Mouse (Mus musculus): ENCODE results near the gene Gm10663. TPM values are rescaled to one million over a fixed set of nuclear protein-coding genes. Genes with fewer than 3 reads are reported as not detected.

Gm10663 gene
- not detected in 2 replicates for polyA plus RNA-seq (2015; fragmentation: Nextera tagmentation; extraction: Ambion mirVana)

DNA sequence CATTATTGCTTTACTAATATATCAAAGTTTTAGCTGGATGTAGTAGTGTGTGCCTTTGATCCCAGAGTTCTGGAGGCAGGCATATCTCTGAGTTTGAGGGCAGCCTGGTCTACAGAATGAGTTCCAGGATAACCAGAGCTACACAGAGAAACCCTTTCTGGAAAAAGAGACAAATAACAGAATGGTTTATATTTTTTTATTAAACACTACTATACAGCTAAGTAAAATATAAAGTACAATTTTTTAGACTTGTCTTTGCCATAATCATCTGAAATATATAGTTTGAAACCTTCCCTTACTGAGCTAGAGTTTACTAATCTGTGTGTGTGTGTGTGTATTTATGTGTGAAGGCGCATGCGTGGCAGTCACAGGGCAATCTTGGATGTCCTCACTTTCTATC, at the start of gene Gm10663:
Gene Gm10663, plus strand, starts transcription at position 301 of the 400 bp plus-strand sequence.
- H3K9me3 ChIP-seq (ENCODE audit: low read length) = no peaks in the 10 kb centered on the region
- no peak for ATAC-seq (ENCODE audit: low FRiP score, low TSS enrichment)
- no peaks in the 10 kb centered on the region for H3K36me3 ChIP-seq (ENCODE audit: insufficient read depth, low read length)
- H3K27me3 ChIP-seq (ENCODE audit: insufficient read depth, low read length) = no peaks in the 10 kb centered on the region
- no peaks in the 10 kb centered on the region for H3K4me1 ChIP-seq (ENCODE audit: insufficient read depth, low read length)
- no peak within 1 kb of the TSS for H3K4me2 ChIP-seq (replicated peaks; ENCODE audit: low read depth, low read length)
- no peak within 1 kb of the TSS for H3K9ac ChIP-seq (replicated peaks; ENCODE audit: low read length)
- no peak within 1 kb of the TSS for H3K4me3 ChIP-seq (ENCODE audit: low read length)
- WGBS = 90% methylated on average over 2 of the region's 2 CpGs
- no peak within 1 kb of the TSS for H3K27ac ChIP-seq (ENCODE audit: low read length)

DNA sequence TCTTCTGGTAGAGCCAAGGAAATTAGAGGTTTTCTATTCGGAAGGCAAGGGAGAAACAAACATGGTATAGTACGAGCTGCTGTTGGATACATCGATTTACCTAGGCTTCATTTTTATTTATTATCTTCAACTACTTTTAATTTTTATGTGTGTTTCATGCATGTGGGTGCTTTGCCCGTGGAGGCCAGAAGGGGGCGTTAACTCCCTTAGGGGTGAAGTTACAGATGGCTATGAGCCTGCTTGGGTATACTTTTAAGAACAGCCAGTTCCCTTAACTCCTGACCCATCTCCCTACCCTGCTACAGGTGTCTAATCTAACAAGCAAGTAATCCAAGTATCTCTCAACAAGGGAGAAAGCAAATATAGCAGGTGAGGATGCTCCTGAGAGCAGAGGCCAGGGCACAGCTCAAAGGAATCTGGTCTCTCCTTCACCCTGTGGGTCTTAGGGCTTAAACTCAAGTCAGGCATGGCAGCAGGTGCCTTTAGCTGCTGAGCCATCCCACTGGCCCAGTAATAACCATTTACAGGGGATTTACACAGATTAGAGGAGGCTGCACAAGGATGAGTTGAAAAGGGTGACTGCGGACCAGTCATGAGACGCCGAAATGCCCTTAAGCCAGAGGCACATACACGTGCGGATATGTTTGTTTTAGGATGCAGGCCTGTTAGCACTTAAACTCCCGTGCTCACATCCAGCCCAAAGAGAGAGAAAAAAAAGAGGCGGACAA, 45.7 kb upstream of the Gm10663 start:
- Histone ChIP-seq H3K27ac (ENCODE audit: low read length) (0 out of 2 replicates have a peak overlapping the region, but pooled peaks have one; percentile 9), H3K4me3 (ENCODE audit: low read length) (no peak overlapping the region), H3K4me2 (replicated peaks; ENCODE audit: low read depth, low read length) (no peak overlapping the region), H3K36me3 (ENCODE audit: insufficient read depth, low read length) (no peaks in the 10 kb centered on the region), H3K9me3 (ENCODE audit: low read length) (no peaks in the 10 kb centered on the region), H3K27me3 (ENCODE audit: insufficient read depth, low read length) (no peaks in the 10 kb centered on the region), H3K9ac (replicated peaks; ENCODE audit: low read length) (no peak overlapping the region), H3K4me1 (ENCODE audit: insufficient read depth, low read length) (peaks cover 8% of the 10 kb centered on the region)
- 79% methylated on average over 12 of the region's 12 CpGs for WGBS
- no peak for ATAC-seq (ENCODE audit: low FRiP score, low TSS enrichment)

DNA sequence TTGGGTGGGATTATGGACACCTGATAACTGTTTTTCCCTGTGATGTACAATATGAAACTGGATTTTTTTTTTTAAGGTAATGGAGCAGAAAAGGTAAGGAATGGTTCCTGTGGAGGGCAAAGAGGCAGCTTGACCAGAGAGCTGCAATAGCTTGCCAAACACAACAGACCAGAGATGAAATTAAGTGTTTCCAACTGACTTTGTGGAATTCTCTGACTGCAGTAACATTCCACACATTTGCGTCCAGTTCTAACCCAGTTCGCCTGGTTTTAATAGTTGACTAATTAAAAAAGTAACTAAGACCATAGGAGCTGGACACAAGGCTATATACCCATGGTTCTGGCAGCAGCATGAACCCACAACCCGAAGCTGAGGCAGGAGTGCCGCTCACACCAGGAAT, 45.1 kb upstream of the Gm10663 start:
- Histone ChIP-seq H3K27me3 (ENCODE audit: insufficient read depth, low read length) (no peaks in the 10 kb centered on the region), H3K4me3 (ENCODE audit: low read length) (no peak overlapping the region), H3K4me1 (ENCODE audit: insufficient read depth, low read length) (peaks cover 14% of the 10 kb centered on the region), H3K4me2 (replicated peaks; ENCODE audit: low read depth, low read length) (no peak overlapping the region), H3K9ac (replicated peaks; ENCODE audit: low read length) (no peak overlapping the region), H3K36me3 (ENCODE audit: insufficient read depth, low read length) (no peaks in the 10 kb centered on the region), H3K9me3 (ENCODE audit: low read length) (no peaks in the 10 kb centered on the region), H3K27ac (ENCODE audit: low read length) (no peak overlapping the region)
- WGBS = 64% methylated on average over 4 of the region's 4 CpGs
- peak; percentile 33; the same call in 1 of the 2 replicates for ATAC-seq (ENCODE audit: low FRiP score, low TSS enrichment)

DNA sequence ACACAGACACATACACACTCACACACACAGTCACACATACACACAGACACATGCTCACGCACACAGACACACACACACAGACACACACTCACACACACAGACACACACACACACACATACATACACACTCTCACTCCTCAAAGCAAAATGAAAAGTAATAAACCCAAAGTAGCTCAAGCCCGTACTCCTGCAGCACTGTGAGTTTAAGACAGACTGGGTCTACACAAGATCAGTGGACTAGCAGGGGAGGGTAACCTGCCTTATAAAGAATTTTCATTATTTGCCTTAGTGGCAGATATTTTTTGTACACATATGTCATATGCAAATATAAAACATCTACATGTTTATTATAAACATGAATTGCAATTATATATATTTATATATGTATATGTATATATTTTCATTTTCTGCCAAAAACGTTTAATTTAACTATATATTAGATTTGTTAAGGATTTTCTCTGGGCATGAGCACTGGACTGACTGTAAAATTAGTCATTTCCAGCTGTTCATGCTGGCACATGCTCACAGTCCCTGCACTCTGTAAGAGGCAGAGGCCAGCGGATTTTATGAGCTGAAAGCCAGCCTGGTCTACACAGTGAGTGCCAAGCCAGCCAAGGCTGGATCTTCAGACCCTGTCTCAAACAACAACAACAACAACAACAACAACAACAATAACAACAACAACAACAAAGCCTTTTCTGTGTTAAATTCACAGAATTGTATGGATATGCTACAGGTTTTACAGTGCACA, 43.9 kb upstream of the Gm10663 start:
- H3K27ac ChIP-seq (ENCODE audit: low read length) = no peak overlapping the region
- H3K27me3 ChIP-seq (ENCODE audit: insufficient read depth, low read length) = no peaks in the 10 kb centered on the region
- no peaks in the 10 kb centered on the region for H3K9me3 ChIP-seq (ENCODE audit: low read length)
- H3K4me3 ChIP-seq (ENCODE audit: low read length) = no peak overlapping the region
- H3K4me1 ChIP-seq (ENCODE audit: insufficient read depth, low read length) = peaks cover 20% of the 10 kb centered on the region
- H3K4me2 ChIP-seq (replicated peaks; ENCODE audit: low read depth, low read length) = no peak overlapping the region
- 80% methylated on average over 4 of the region's 4 CpGs for WGBS
- ATAC-seq (ENCODE audit: low FRiP score, low TSS enrichment) = no peak
- H3K9ac ChIP-seq (replicated peaks; ENCODE audit: low read length) = no peak overlapping the region
- no peaks in the 10 kb centered on the region for H3K36me3 ChIP-seq (ENCODE audit: insufficient read depth, low read length)

DNA sequence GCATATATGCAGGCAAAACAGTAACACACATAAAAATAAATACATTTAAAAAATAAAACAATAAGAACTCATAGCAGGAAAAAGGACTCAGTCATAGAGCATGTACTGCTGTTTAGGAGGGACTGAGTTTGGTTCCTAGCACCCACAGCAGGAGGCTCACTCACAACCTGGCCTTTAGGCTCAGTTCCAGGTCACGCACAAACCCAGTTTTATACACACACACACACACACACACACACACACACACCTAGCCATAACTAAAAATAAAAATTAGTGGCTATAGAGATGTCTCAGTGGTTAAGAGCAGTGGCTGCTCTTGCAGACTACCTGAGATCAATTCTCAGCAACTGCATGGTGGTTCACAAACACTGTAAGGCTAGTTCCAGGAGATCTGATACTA, 42.7 kb upstream of the Gm10663 start:
- Histone ChIP-seq H3K9me3 (ENCODE audit: low read length) (no peaks in the 10 kb centered on the region), H3K4me1 (ENCODE audit: insufficient read depth, low read length) (peaks cover 24% of the 10 kb centered on the region), H3K27me3 (ENCODE audit: insufficient read depth, low read length) (no peaks in the 10 kb centered on the region), H3K4me3 (ENCODE audit: low read length) (no peak overlapping the region), H3K9ac (replicated peaks; ENCODE audit: low read length) (no peak overlapping the region), H3K36me3 (ENCODE audit: insufficient read depth, low read length) (no peaks in the 10 kb centered on the region), H3K27ac (ENCODE audit: low read length) (no peak overlapping the region), H3K4me2 (replicated peaks; ENCODE audit: low read depth, low read length) (no peak overlapping the region)
- no peak for ATAC-seq (ENCODE audit: low FRiP score, low TSS enrichment)
- 100% methylated on average over 1 of the region's 1 CpGs for WGBS

DNA sequence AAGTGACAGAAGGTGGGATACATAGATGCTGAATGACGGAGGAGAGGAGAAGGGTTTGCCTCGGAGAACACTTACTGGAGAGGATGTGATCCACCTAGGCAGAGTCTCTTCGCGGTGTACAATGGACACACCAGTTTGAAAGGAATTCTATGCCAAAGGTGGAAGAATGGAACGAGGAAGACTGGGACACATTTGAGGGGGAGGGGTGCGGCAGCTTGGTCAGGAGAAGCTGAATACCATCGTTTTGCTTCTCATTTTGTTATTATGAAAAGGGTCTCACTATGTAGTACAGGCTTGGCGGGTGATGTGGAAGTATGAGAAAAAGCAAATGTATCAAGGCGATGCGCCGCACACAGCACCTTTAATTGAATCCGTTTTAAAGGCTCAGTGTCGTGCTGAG, 41.8 kb upstream of the Gm10663 start:
- 85% methylated on average over 13 of the region's 13 CpGs for WGBS
- no peak overlapping the region for H3K9ac ChIP-seq (replicated peaks; ENCODE audit: low read length)
- no peak overlapping the region for H3K4me3 ChIP-seq (ENCODE audit: low read length)
- no peak overlapping the region for H3K4me2 ChIP-seq (replicated peaks; ENCODE audit: low read depth, low read length)
- H3K27ac ChIP-seq (ENCODE audit: low read length) = no peak overlapping the region
- no peak for ATAC-seq (ENCODE audit: low FRiP score, low TSS enrichment)
- H3K27me3 ChIP-seq (ENCODE audit: insufficient read depth, low read length) = no peaks in the 10 kb centered on the region
- H3K9me3 ChIP-seq (ENCODE audit: low read length) = no peaks in the 10 kb centered on the region
- no peaks in the 10 kb centered on the region for H3K36me3 ChIP-seq (ENCODE audit: insufficient read depth, low read length)
- peaks cover 31% of the 10 kb centered on the region for H3K4me1 ChIP-seq (ENCODE audit: insufficient read depth, low read length)

DNA sequence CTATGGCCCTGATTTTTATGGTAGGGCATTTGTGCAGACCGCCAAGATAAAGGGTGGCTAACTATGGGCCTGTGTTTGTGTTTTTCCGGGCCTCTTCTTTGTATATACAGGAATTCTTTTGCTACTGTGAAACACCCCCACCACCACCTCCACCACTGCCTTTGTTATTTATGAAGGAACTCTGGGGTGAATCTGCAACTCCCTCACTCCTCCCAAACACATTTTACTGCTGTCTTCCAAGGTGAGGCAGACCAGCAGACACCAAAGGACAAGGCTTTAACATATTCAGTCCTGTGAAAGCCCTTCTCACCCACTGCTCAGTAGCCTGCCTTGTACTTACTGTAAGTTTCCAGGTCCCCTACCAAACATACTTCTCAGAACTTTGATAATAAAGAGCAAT, 40.7 kb upstream of the Gm10663 start:
- Histone ChIP-seq H3K27ac (ENCODE audit: low read length) (peak overlapping the region; percentile 53; the same call in 1 of the 2 replicates), H3K27me3 (ENCODE audit: insufficient read depth, low read length) (no peaks in the 10 kb centered on the region), H3K9ac (replicated peaks; ENCODE audit: low read length) (no peak overlapping the region), H3K4me1 (ENCODE audit: insufficient read depth, low read length) (peaks cover 31% of the 10 kb centered on the region), H3K4me3 (ENCODE audit: low read length) (no peak overlapping the region), H3K9me3 (ENCODE audit: low read length) (no peaks in the 10 kb centered on the region), H3K36me3 (ENCODE audit: insufficient read depth, low read length) (no peaks in the 10 kb centered on the region), H3K4me2 (replicated peaks; ENCODE audit: low read depth, low read length) (peak overlapping the region; percentile 10; the same call in 1 of the 2 replicates)
- ATAC-seq (ENCODE audit: low FRiP score, low TSS enrichment) = no peak
- 30% methylated on average over 2 of the region's 2 CpGs for WGBS

DNA sequence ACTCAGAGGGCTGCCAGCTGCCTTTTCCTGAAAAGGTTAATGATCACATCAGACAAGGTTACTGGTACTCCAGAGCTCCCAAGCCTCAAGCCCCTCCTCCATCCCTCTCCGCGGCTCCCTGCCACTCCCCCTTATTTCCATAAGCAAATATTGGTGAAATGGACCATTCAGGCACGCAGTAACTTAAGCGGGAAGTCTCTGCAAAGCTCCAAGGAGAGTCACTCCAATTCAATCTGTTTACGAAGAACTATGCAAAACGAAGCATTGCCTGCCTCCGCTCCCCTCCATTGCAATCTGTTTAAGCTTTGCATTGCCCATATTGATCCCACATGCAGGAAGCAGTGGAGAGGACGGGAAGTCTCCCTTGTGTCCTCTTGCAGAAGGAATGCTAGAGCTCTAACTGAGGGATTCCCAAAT, 37.7 kb upstream of the Gm10663 start, which contains the start of gene Apela:
Gene Apela, minus strand, starts transcription at position 220 of the 417 bp plus-strand sequence.
- Histone ChIP-seq H3K27me3 (ENCODE audit: insufficient read depth, low read length) (no peaks in the 10 kb centered on the region), H3K27ac (ENCODE audit: low read length) (peak within 1 kb of the TSS; percentile 78), H3K9ac (replicated peaks; ENCODE audit: low read length) (peak within 1 kb of the TSS; percentile 53)

DNA sequence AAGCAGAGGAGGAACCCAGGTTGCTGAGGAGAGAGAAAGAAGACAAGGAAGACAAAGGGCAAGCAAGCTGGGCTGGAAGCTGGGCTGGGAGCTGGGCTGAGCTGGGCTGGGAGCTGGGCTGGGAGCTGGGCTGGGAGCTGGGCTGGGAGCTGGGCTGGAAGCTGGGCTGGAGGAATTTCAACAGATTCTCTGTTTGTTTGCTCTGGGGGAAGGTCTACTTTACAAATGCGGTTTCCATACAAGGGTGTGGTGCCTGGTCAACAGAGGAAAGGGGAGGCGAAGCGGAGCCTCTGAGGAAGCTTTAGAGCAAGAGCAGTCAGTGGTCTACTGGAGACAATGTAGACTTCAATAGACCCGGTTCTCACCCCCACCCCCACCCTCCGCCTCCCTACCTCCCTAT, 28.3 kb upstream of the Gm10663 start:
- Histone ChIP-seq H3K27ac (ENCODE audit: low read length) (no peak overlapping the region), H3K4me1 (ENCODE audit: insufficient read depth, low read length) (no peaks in the 10 kb centered on the region), H3K36me3 (ENCODE audit: insufficient read depth, low read length) (no peaks in the 10 kb centered on the region), H3K9ac (replicated peaks; ENCODE audit: low read length) (no peak overlapping the region), H3K4me3 (ENCODE audit: low read length) (no peak overlapping the region), H3K4me2 (replicated peaks; ENCODE audit: low read depth, low read length) (no peak overlapping the region), H3K9me3 (ENCODE audit: low read length) (no peaks in the 10 kb centered on the region), H3K27me3 (ENCODE audit: insufficient read depth, low read length) (no peaks in the 10 kb centered on the region)
- peak; percentile 46; the same call in 1 of the 2 replicates for ATAC-seq (ENCODE audit: low FRiP score, low TSS enrichment)
- WGBS = 61% methylated on average over 5 of the region's 5 CpGs

More for the DNA sequence above, 37.7 kb upstream of the Gm10663 start, which contains the start of gene Apela:
- H3K9me3 ChIP-seq (ENCODE audit: low read length) = no peaks in the 10 kb centered on the region
- H3K4me3 ChIP-seq (ENCODE audit: low read length) = peak within 1 kb of the TSS; percentile 41
- peak within 1 kb of the TSS; percentile 60 for H3K4me2 ChIP-seq (replicated peaks; ENCODE audit: low read depth, low read length)
- H3K4me1 ChIP-seq (ENCODE audit: insufficient read depth, low read length) = peaks cover 31% of the 10 kb centered on the region
- H3K36me3 ChIP-seq (ENCODE audit: insufficient read depth, low read length) = no peaks in the 10 kb centered on the region
- WGBS = 2% methylated on average over 8 of the region's 8 CpGs
- ATAC-seq (ENCODE audit: low FRiP score, low TSS enrichment) = peak; percentile 91

DNA sequence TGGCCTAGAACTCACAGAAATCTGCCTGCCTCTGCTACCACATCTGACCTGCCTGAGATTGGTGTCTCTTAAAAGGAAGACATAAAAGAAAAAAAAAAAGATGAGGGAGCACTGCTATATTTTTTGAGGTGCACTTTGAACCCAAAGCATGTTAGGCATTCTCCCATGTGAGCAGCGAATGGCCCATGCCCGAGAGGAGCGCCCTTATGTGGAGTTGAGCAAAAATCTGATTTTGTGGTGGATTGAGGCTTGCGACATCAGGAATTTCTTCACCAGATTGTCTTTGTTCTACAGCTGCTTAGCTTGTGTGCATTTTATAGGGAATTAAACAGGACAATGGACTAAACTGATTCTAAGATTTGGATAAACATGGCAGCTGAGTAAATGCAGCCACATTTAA, 27.6 kb upstream of the Gm10663 start:
- Histone ChIP-seq H3K4me3 (ENCODE audit: low read length) (no peak overlapping the region), H3K9ac (replicated peaks; ENCODE audit: low read length) (no peak overlapping the region), H3K27me3 (ENCODE audit: insufficient read depth, low read length) (no peaks in the 10 kb centered on the region), H3K27ac (ENCODE audit: low read length) (no peak overlapping the region), H3K4me1 (ENCODE audit: insufficient read depth, low read length) (no peaks in the 10 kb centered on the region), H3K9me3 (ENCODE audit: low read length) (no peaks in the 10 kb centered on the region), H3K36me3 (ENCODE audit: insufficient read depth, low read length) (no peaks in the 10 kb centered on the region), H3K4me2 (replicated peaks; ENCODE audit: low read depth, low read length) (no peak overlapping the region)
- WGBS = 96% methylated on average over 4 of the region's 4 CpGs
- no peak for ATAC-seq (ENCODE audit: low FRiP score, low TSS enrichment)

Data from kidney, embryonic 16.5 days (tissue).